Mouse (Mus musculus): ENCODE measurements around the gene Tspo.

Gene Tspo

DNA sequence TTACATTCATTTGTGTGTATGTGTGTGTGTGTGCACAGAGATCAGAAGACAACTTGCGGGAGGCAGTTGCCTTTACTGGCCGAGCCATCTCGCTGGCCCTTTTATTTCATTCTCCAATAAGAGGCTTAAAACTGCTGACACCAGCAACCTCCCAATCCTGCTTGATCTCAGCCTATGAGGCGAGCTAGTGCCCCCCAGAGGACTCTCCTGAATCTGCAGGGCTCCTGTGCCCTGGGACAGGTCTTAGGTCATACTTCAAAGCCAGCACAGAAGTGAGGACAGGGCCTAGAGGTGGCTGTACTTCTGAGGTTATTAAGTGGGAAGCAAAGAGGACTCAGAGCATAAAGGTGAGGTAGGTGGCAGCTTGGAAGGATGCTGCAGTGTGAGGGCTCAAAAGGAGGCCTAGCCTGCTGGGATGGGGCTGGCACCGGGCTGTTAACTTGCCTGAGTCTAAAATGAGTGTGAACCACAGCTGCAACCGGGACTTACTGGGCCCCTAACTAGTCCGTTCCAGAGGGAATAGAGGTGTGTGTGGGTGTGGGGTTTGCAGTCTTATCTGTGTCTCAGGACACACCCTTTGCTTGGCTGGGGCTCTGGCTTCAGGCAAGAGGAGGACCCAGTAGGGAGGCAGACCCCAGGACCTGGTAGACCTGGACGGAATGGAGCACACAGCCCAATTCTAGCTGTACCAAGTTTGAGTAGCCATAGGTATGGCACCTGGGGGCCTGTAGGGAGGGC lies 20.2 kb downstream of the Tspo start:
- DNase-seq (ENCODE audit: low spot score), result peak; percentile 43

- DNase-seq (ENCODE audit: low spot score), result no peak
These were observed 21.4 kb downstream of the Tspo start for GRCm38 (mm10) chr15:83584741-83585220.

- no peak for DNase-seq (ENCODE audit: low spot score)
These were observed 27.4 kb downstream of the Tspo start for GRCm38 (mm10) chr15:83590841-83591240.

GRCm38 (mm10) chr15:83591758-83592157 lies 28.4 kb downstream of the Tspo start:
- DNase-seq (ENCODE audit: low spot score), result no peak

GRCm38 (mm10) chr15:83592260-83593188 lies 29.1 kb downstream of the Tspo start:
- DNase-seq (ENCODE audit: low spot score), result no peak

DNA sequence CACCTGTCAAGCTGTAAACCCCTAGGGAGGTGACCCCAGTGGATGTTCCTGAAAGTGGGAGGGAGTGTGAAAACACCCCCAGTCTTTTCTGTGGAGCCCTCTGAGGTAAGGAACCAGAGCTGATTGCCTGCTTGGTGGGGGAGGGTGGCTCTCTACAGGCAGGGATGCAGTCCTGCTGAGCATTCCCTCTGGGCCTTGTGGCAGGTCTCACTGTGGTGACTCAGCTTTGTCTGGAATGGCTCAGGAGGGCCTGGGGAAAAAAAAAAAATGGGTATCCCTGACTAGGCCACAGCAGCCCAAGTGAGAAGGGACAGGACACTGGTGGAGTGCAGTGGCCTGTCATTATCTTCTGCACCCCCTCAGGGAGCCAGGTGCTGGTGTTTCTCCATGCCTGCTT lies 29.8 kb downstream of the Tspo start:
- DNase-seq (ENCODE audit: low spot score), result no peak

- no peak for DNase-seq (ENCODE audit: low spot score)
These were observed 30.5 kb downstream of the Tspo start for GRCm38 (mm10) chr15:83593702-83594512.

GRCm38 (mm10) chr15:83594513-83595363 lies 31.3 kb downstream of the Tspo start, which contains the start of gene Ttll12:
Gene Ttll12 (minus strand): TSS chr15:83595157.
- peak; percentile 68 for DNase-seq (ENCODE audit: low spot score)

DNA sequence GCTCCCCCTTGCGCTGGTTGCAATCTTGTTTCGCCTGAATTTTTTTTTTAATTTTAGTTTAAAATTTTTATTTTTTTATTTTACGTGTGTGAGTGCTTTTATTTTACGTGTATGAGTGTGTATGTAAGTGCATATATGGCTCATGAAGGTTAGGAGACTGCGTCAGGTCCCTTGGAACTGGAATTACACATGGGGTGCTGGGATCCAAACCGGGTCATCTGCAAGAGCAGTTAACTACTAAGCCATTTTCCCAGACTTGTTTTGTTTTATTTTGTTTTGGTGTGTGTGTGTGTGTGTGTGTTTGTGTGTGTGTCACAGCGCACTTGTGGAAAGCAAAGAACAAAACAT lies 31.9 kb downstream of the Tspo start:
- DNase-seq (ENCODE audit: low spot score), result no peak

- no peak for DNase-seq (ENCODE audit: low spot score)
These were observed 33.4 kb downstream of the Tspo start for GRCm38 (mm10) chr15:83596833-83597232.

- no peak for DNase-seq (ENCODE audit: low spot score)
These were observed 37.8 kb downstream of the Tspo start for GRCm38 (mm10) chr15:83601185-83601584.

- DNase-seq (ENCODE audit: low spot score), result peak; percentile 89
These were observed 39.1 kb downstream of the Tspo start for GRCm38 (mm10) chr15:83602372-83603045.

GRCm38 (mm10) chr15:83603046-83603396 lies 39.6 kb downstream of the Tspo start:
- DNase-seq (ENCODE audit: low spot score), result no peak

- no peak for DNase-seq (ENCODE audit: low spot score)
These were observed 40.0 kb downstream of the Tspo start for GRCm38 (mm10) chr15:83603426-83603825.

GRCm38 (mm10) chr15:83606216-83606615 lies 42.8 kb downstream of the Tspo start:
- no peak for DNase-seq (ENCODE audit: low spot score)

DNA sequence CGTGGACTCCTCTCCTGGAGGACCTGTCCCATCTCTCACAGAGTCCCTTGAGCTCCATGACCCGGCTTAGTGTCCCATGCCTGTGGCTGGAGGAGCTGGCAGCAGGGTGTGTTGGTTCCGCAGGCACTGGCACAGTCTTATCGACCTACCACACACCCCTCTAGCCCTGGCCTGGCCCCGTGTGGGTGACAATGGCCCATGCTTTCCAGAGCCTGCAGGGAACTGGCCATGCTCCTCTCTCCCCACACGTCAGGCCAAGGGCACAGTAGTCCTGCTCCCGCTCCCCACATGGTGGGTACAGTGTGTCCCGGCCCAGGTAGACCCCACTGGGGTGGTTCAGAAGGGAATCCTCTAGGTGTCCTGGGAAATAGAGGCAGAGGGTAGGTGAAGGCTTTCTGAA lies 43.3 kb downstream of the Tspo start:
- DNase-seq (ENCODE audit: low spot score), result no peak

DNA sequence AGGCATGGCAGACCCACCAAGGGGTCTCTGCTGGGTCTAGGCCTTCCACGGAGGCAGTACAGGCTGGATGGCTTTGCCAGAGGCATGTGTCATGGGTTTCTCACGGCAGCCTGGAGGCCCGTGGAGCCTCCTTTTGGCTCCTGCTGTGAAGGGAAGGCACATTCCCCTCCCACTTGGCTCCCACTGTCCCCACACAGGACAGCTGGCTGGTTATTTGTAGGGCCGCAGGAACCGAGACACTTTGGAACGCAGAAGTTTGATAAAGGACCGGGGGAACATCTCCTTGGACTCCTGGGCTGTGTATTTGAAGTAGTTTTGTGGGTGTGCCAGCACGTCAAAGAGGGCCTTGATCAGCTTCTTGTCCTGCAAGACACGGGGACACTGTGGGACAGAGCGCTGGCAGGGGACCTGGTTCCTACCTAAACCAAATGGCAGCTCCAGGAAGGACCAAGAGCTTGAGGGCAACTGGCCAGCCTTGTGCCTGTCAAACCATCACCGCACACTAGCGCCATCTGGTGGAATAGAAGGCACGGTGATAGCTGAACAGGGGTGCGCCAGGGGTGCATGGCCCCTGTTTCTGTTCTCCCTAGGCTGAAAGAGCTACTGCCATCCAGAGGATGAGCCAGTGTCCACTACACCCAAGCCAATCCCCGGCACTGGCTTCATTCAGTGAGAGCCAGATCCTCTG lies 43.9 kb downstream of the Tspo start:
- peak; percentile 65 for DNase-seq (ENCODE audit: low spot score)

- DNase-seq (ENCODE audit: low spot score), result no peak
These were observed 51.9 kb downstream of the Tspo start for GRCm38 (mm10) chr15:83615245-83615644.

Measured in T-cell, adult 2 months (primary cell).